Mouse (Mus musculus) megakaryocyte, embryonic 14.5 days (primary cell): ENCODE measurements around the gene Rpusd1.

Experiments
- FLI1 ChIP-seq: IDR thresholded peaks from 2 replicates; pipeline ENCODE4 v1.6.1; 2012; ENCODE audit warnings: low read length, inconsistent platforms, mixed read lengths
- GATA1 ChIP-seq: IDR thresholded peaks from 3 replicates; pipeline ENCODE4 v1.6.1; 2012; ENCODE audit warnings: mixed read lengths, low read length, inconsistent platforms, borderline replicate concordance

DNA sequence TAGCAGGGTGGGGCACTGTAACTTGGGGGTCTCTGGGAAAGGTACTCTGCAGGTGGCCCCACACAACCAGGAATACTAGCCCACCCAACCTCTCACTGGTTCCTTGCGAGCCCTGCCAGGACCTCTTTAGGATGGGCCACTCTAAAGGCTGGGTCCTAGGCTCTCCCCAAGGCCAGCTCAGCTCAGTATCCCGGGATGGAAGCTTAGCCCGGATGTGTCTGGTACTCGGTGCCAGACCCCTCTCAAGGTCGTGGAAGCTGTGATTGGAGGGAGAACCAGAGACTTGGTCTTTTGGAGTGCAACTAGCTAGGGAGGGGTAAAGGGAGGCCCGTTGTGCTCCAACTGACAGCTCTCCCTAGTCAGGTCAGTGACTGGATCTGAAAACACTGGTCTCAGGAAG, 9.8 kb upstream of the Rpusd1 start:
- TF ChIP-seq GATA1 (no peak), FLI1 (no peak)
